Mouse (Mus musculus) neural tube, postnatal 0 days (tissue): ENCODE measurements around the gene Zrsr2. TPM values are rescaled to one million over a fixed set of nuclear protein-coding genes. Genes with fewer than 3 reads are reported as not detected.

ENCODE experiments used
- polyA plus RNA-seq: library from polyadenylated mRNA; unstranded; fragments of >200 nt; fragmentation: Nextera tagmentation; extraction: Ambion mirVana; gene quantifications from 2 replicates; pipeline ENCODE4 v1.2.1, GENCODE M21; 2015

Zrsr2 gene
- 78.8 and 97.4 TPM in 2 replicates for polyA plus RNA-seq

DNA sequence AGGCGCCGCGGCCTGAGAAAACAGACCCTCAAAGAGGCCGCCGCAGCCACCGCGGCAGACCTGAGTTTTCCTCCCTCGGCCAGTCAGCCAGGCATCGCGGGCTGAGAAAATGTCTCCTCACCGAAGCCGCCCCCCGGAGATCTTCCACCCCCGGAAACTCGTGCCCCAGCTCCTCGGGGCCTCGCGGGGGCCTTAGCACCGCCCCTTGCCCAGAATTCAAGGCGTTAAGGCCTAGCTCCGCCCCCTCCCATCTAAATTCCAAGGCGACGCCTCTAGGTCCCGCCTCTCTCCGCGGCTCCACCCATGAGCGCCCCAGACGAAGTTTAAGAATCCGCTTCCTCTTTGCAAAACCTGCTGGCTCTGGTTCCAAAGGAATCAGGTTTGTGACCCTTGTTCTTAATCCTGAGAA is at the start of gene Zrsr2:
Gene Zrsr2 (minus strand): TSS at position 195 of the 409 bp plus-strand sequence.

DNA sequence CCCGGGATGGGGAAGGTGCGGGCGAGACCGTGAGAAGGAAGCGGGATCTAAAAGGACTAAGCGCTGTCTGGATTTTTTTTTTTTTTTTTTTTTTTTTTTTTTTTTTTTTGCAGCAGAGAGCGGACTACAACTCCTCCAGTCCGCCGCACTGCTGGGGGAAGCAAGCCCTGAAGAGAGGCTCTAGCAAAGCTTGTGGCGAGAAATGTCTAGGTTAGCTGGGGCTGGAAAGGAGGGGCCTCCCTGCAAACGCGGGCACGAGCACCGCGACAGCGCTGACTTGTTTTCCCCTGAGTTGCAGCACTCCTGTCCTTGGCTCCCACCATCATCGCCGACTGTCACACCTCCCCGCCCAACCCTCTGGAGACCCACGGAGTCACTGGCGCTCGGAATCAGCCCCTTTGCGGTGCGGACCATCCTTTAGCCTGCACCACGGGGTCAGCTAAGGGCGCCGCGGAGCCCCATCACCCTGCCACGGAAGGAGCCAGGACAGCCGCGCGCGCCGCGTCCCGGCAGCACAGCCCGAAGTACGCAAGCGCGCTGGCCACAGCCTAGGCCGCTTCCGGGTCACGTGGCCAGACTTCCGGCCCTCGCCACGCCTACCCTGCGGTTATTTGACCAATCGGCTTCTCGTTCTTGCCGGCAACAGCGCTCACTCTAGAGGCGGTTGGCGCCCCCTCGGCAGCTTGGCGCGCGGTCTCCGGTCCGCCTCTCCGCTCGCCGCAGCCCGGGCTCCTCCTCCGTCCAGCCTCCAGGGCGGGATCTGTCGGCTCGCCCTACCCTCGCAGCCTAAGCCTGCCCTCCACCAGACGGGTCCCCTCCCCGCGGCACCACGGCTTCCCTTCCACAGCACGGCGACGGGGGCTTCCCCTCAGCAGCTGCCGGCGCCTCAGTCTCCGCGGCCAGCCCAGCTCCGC is 49.9 kb downstream of the Zrsr2 start, which contains the start of gene Ap1s2:
Gene Ap1s2 (plus strand): TSS at position 681 of the 914 bp plus-strand sequence.

Other genes with a start within 250 kb of the Zrsr2 start
- gene Rnf138rt1, start 197.3 kb downstream of the Zrsr2 start, polyA plus RNA-seq = 6.6 TPM in 2 replicates
- 139 and 160 TPM in 2 replicates for gene Ap1s2, start 49.6 kb downstream of the Zrsr2 start, polyA plus RNA-seq
- 2.2 TPM in 2 replicates for gene Car5b, start 69.3 kb upstream of the Zrsr2 start, polyA plus RNA-seq
- gene Siah1b, start 117.8 kb upstream of the Zrsr2 start, polyA plus RNA-seq = 12.9 and 13.1 TPM in 2 replicates
- gene Cltrn, start 130.2 kb upstream of the Zrsr2 start, polyA plus RNA-seq = 0.12 TPM in 1 of 2 replicates, not detected in the other
- 0.50 and 0.74 TPM in 2 replicates for gene Ace2, start 180.7 kb upstream of the Zrsr2 start, polyA plus RNA-seq